Mouse (Mus musculus): ENCODE measurements around the gene Tom1l1. TPM values are rescaled to one million over a fixed set of nuclear protein-coding genes. Genes with fewer than 3 reads are reported as not detected.
A peak's percentile ranks its signal among the peaks of the same experiment; 100 is the strongest.

Gene Tom1l1
- total and polyA plus RNA-seq, 3 experiments, result 25.4 to 41.3 TPM; not detected in 1

DNA sequence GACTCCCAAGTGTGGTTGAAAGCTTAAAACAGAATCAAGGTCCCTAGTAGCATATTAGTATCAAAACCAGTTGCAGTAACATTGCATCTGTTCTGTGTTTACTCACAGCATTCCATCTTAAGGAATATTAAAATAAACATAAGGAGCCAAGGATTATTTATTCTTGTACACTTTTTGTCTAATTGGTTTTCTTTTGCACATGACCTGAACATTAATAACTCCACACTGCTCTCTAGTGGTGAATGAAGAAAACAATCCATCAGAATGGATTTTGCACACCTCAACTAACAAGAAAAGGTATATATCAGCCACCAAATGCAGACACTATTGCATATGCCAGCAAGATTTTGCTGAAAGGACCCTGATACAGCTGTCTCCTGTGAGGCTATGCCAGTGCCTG, 71.7 kb downstream of the Tom1l1 start:
- peaks cover 10 to 20% of the 10 kb centered on the region in 2 experiments for H3K4me1 ChIP-seq (ENCODE audit: control insufficient read depth in 1 of 2, insufficient read depth in 2 of 2, low read length in 2 of 2)
- no peaks in the 10 kb centered on the region for H3K79me2 ChIP-seq (ENCODE audit: control insufficient read depth, insufficient read depth, low read length, poor library complexity)
- DNase-seq (ENCODE audit: low read depth, low spot score), result peak; percentile 69
- TF ChIP-seq SIN3A (IDR thresholded peaks at IDR 0.05; ENCODE audit: low read length), result peak; percentile 37; the same call in 1 of the 2 replicates
- peak; percentile 37; the same call in 1 of the 2 replicates for TF ChIP-seq MYC (IDR thresholded peaks at IDR 0.05; ENCODE audit: low read depth, low read length)
- TF ChIP-seq RCOR1 (IDR thresholded peaks at IDR 0.05; ENCODE audit: low read depth, low read length), result no peak
- TF ChIP-seq ZKSCAN1 (IDR thresholded peaks at IDR 0.05; ENCODE audit: low read depth, low read length), result no peak
- TF ChIP-seq ZNF384 (IDR thresholded peaks at IDR 0.05; ENCODE audit: low read depth, low read length), result no peak
- peak in 2 of 3 experiments; percentile 38 to 79; a peak in 5 of 6 replicates for TF ChIP-seq CTCF (IDR thresholded peaks at IDR 0.05 in 2 of 3, conservative IDR thresholded peaks at IDR 0.05 in 1 of 3; ENCODE audit: control insufficient read depth in 1 of 3, insufficient read depth in 1 of 3, low read depth in 2 of 3, low read length in 3 of 3, poor library complexity in 1 of 3, severe bottlenecking in 1 of 3)
- TF ChIP-seq ZC3H11A (IDR thresholded peaks at IDR 0.05; ENCODE audit: low read depth, low read length), result peak; percentile 96
- peak; percentile 73; the same call in 1 of the 2 replicates for TF ChIP-seq BHLHE40 (IDR thresholded peaks at IDR 0.05; ENCODE audit: borderline replicate concordance, low read depth, low read length)
- TF ChIP-seq RAD21 (IDR thresholded peaks at IDR 0.05; ENCODE audit: low read depth, low read length), result peak; percentile 92
- no peak for TF ChIP-seq NELFE (IDR thresholded peaks at IDR 0.05; ENCODE audit: low read depth, low read length)
- peak; percentile 91 for TF ChIP-seq SMC3 (IDR thresholded peaks at IDR 0.05; ENCODE audit: low read depth, low read length)
- TF ChIP-seq USF2 (IDR thresholded peaks at IDR 0.05; ENCODE audit: borderline replicate concordance in 1 of 2, insufficient read depth in 1 of 2, low read depth in 1 of 2, low read length in 2 of 2), result no peak
- no peak for TF ChIP-seq TCF12 (IDR thresholded peaks at IDR 0.05; ENCODE audit: low read depth, low read length)
- TF ChIP-seq UBTF (IDR thresholded peaks at IDR 0.05; ENCODE audit: borderline replicate concordance, insufficient read depth, low read depth, low read length), result no peak
- TF ChIP-seq POLR2A (IDR thresholded peaks at IDR 0.05; ENCODE audit: control insufficient read depth in 1 of 2, insufficient read depth in 1 of 2, low read depth in 1 of 2, low read length in 2 of 2, poor library complexity in 1 of 2), result no peak
- peak; percentile 47; the same call in 1 of the 2 replicates for TF ChIP-seq GATA1 (IDR thresholded peaks at IDR 0.05; ENCODE audit: low read depth, low read length)
- no peak for TF ChIP-seq MAZ (IDR thresholded peaks at IDR 0.05; ENCODE audit: low read depth, low read length)
- H3K9ac ChIP-seq (ENCODE audit: control insufficient read depth, low read depth, low read length, poor library complexity, severe bottlenecking), result no peak overlapping the region
- no peak overlapping the region for H3K27ac ChIP-seq (ENCODE audit: control insufficient read depth, low read depth, low read length)
- no peak overlapping the region for H3K4me3 ChIP-seq (ENCODE audit: control insufficient read depth in 1 of 2, insufficient read depth in 1 of 2, low read depth in 2 of 2, low read length in 2 of 2)
- H3K27me3 ChIP-seq (ENCODE audit: control insufficient read depth in 1 of 2, insufficient read depth in 2 of 2, low read length in 2 of 2), result no peaks in the 10 kb centered on the region
- H3K36me3 ChIP-seq (ENCODE audit: control insufficient read depth in 1 of 2, insufficient read depth in 2 of 2, low read length in 2 of 2), result peaks cover 0 to 15% of the 10 kb centered on the region in 2 experiments; a peak in 2 of 4 replicates
- H3K9me3 ChIP-seq (replicated peaks; ENCODE audit: insufficient read depth, low read length), result no peaks in the 10 kb centered on the region

DNA sequence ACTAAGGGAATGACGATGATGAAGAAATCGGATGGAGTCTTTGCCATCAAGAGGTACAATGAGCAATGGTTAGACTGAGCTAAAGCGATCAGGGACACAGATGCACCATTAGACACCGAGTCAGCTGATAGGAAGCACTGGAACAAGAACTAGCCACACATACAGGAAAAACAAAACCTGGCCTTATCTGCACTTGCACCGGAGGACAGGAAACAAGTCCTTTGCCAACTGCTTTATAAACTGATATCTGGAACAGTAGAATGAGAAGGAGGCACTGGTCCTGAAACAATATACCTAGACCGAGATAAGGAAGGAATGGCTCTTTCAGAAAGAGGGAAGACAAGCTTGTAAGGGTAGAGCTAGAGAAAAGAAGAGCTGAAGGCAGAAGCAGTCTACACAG, 73.4 kb downstream of the Tom1l1 start:
- Histone ChIP-seq H3K79me2 (ENCODE audit: control insufficient read depth, insufficient read depth, low read length, poor library complexity) (no peaks in the 10 kb centered on the region), H3K27me3 (ENCODE audit: control insufficient read depth in 1 of 2, insufficient read depth in 2 of 2, low read length in 2 of 2) (no peaks in the 10 kb centered on the region), H3K4me1 (ENCODE audit: control insufficient read depth in 1 of 2, insufficient read depth in 2 of 2, low read length in 2 of 2) (peaks cover 10 to 20% of the 10 kb centered on the region in 2 experiments), H3K36me3 (ENCODE audit: control insufficient read depth in 1 of 2, insufficient read depth in 2 of 2, low read length in 2 of 2) (peaks cover 0 to 15% of the 10 kb centered on the region in 2 experiments; a peak in 2 of 4 replicates), H3K9ac (ENCODE audit: control insufficient read depth, low read depth, low read length, poor library complexity, severe bottlenecking) (no peak overlapping the region), H3K27ac (ENCODE audit: control insufficient read depth, low read depth, low read length) (peak overlapping the region; percentile 37; the same call in 1 of the 2 replicates), H3K9me3 (replicated peaks; ENCODE audit: insufficient read depth, low read length) (no peaks in the 10 kb centered on the region), H3K4me3 (ENCODE audit: control insufficient read depth in 1 of 2, insufficient read depth in 1 of 2, low read depth in 2 of 2, low read length in 2 of 2) (no peak overlapping the region; a peak in 1 of 4 replicates)
- DNase-seq (ENCODE audit: low read depth, low spot score), result peak; percentile 89
- TF ChIP-seq EP300 (IDR thresholded peaks at IDR 0.05; ENCODE audit: low read depth in 1 of 2, low read length in 2 of 2) (peak; percentile 97 to 98), MXI1 (IDR thresholded peaks at IDR 0.05; ENCODE audit: low read depth, low read length) (peak; percentile 69; the same call in 1 of the 2 replicates), ZC3H11A (IDR thresholded peaks at IDR 0.05; ENCODE audit: low read depth, low read length) (0 out of 2 replicates have a peak, but pooled peaks have one; percentile 4), RAD21 (IDR thresholded peaks at IDR 0.05; ENCODE audit: low read depth, low read length) (no peak; the same call in 1 of the 2 replicates), POLR2AphosphoS2 (IDR thresholded peaks at IDR 0.05; ENCODE audit: low read length) (no peak), SIN3A (IDR thresholded peaks at IDR 0.05; ENCODE audit: low read length) (peak; percentile 91), ELF1 (IDR thresholded peaks at IDR 0.05; ENCODE audit: low read depth, low read length) (peak; percentile 66), NRF1 (IDR thresholded peaks at IDR 0.05; ENCODE audit: insufficient read depth, low read depth, low read length, poor library complexity, severe bottlenecking) (no peak), TBP (IDR thresholded peaks at IDR 0.05; ENCODE audit: low read depth, low read length) (0 out of 2 replicates have a peak, but pooled peaks have one; percentile 53), ZMIZ1 (IDR thresholded peaks at IDR 0.05; ENCODE audit: low read depth, low read length) (no peak), USF2 (IDR thresholded peaks at IDR 0.05; ENCODE audit: borderline replicate concordance in 1 of 2, insufficient read depth in 1 of 2, low read depth in 1 of 2, low read length in 2 of 2) (no peak), JUND (IDR thresholded peaks at IDR 0.05; ENCODE audit: low read depth, low read length) (no peak; the same call in 1 of the 2 replicates), MYB (IDR thresholded peaks at IDR 0.05; ENCODE audit: low read depth, low read length) (peak; percentile 78; the same call in 1 of the 2 replicates), HCFC1 (IDR thresholded peaks at IDR 0.05; ENCODE audit: low read depth, low read length) (peak; percentile 55; the same call in 1 of the 2 replicates), UBTF (IDR thresholded peaks at IDR 0.05; ENCODE audit: borderline replicate concordance, insufficient read depth, low read depth, low read length) (no peak), KAT2A (conservative IDR thresholded peaks at IDR 0.05; ENCODE audit: low read depth, low read length) (no peak), CHD2 (IDR thresholded peaks at IDR 0.05; ENCODE audit: low read length) (peak; percentile 22), USF1 (IDR thresholded peaks at IDR 0.05; ENCODE audit: low read depth, low read length) (no peak), MYC (IDR thresholded peaks at IDR 0.05; ENCODE audit: low read depth, low read length) (peak; percentile 52; the same call in 1 of the 2 replicates)
